Mouse (Mus musculus): ENCODE measurements around the gene Rbm18. TPM values are rescaled to one million over a fixed set of nuclear protein-coding genes. Genes with fewer than 3 reads are reported as not detected.
A peak's percentile ranks its signal among the peaks of the same experiment; 100 is the strongest.

The Rbm18 gene
- total RNA-seq, 2 experiments from 2014 or later = 33.6 to 37.8 TPM

- DNase-seq = no peak
- intact Hi-C loops (cut with DNase I) = loop anchor here (10.0 kb wide), 1 partner anchor 162 kb away; no protein-coding TSS in a partner anchor
Measured at GRCm38 (mm10) chr2:36112632-36113031, 23.9 kb downstream of the Rbm18 start.

GRCm38 (mm10) chr2:36108615-36109014 lies 28.0 kb downstream of the Rbm18 start:
- no peak for DNase-seq
- intact Hi-C loops (cut with DNase I) = no loop called here

- peak; percentile 35 to 46 for DNase-seq
- intact Hi-C loops (cut with DNase I) = loop anchor here (5.0 kb wide), 3 partner anchors 78 to 107 kb away; no protein-coding TSS in a partner anchor
Measured at GRCm38 (mm10) chr2:36104956-36105741, 31.4 kb downstream of the Rbm18 start, which contains the start of gene Lhx6. Gene Lhx6, minus strand, starts transcription at chr2:36105408.

GRCm38 (mm10) chr2:36104436-36104955 lies 32.1 kb downstream of the Rbm18 start:
- intact Hi-C loops (cut with DNase I) = loop anchor here (5.0 kb wide), 3 partner anchors 77 to 108 kb away; no protein-coding TSS in a partner anchor
- DNase-seq = peak in 1 of 2 experiments; percentile 15

- peak in 1 of 2 experiments; percentile 37 for DNase-seq
Measured at GRCm38 (mm10) chr2:36103555-36104367, 32.8 kb downstream of the Rbm18 start.

GRCm38 (mm10) chr2:36103069-36103554 lies 33.5 kb downstream of the Rbm18 start:
- no peak for DNase-seq
- intact Hi-C loops (cut with DNase I) = loop anchor here (5.0 kb wide), 3 partner anchors 76 to 109 kb away; no protein-coding TSS in a partner anchor

More at GRCm38 (mm10) chr2:36103555-36104367, 32.8 kb downstream of the Rbm18 start:
- intact Hi-C loops (cut with DNase I) = loop anchor here (5.0 kb wide), 3 partner anchors 76 to 109 kb away; no protein-coding TSS in a partner anchor

- intact Hi-C loops (cut with DNase I) = loop anchor here (5.0 kb wide), 3 partner anchors 75 to 110 kb away; no protein-coding TSS in a partner anchor
Measured at GRCm38 (mm10) chr2:36102559-36102946, 34.0 kb downstream of the Rbm18 start.

GRCm38 (mm10) chr2:36101866-36102558 lies 34.6 kb downstream of the Rbm18 start:
- DNase-seq = no peak
- intact Hi-C loops (cut with DNase I) = loop anchor here (5.0 kb wide), 3 partner anchors 75 to 110 kb away; no protein-coding TSS in a partner anchor

More at GRCm38 (mm10) chr2:36102559-36102946, 34.0 kb downstream of the Rbm18 start:
- peak in 1 of 2 experiments; percentile 25 for DNase-seq

- intact Hi-C loops (cut with DNase I) = loop anchor here (5.0 kb wide), 3 partner anchors 72 to 113 kb away; no protein-coding TSS in a partner anchor
- DNase-seq = no peak
Measured at GRCm38 (mm10) chr2:36099739-36100138, 36.8 kb downstream of the Rbm18 start.

- intact Hi-C loops (cut with DNase I) = no loop called here
- DNase-seq = no peak
Measured at GRCm38 (mm10) chr2:36098021-36098420, 38.6 kb downstream of the Rbm18 start.

GRCm38 (mm10) chr2:36097129-36097815 lies 39.3 kb downstream of the Rbm18 start:
- no peak for DNase-seq
- intact Hi-C loops (cut with DNase I) = no loop called here

GRCm38 (mm10) chr2:36093914-36094475 lies 42.6 kb downstream of the Rbm18 start:
- no peak for DNase-seq
- intact Hi-C loops (cut with DNase I) = no loop called here

GRCm38 (mm10) chr2:36093301-36093700 lies 43.3 kb downstream of the Rbm18 start:
- DNase-seq = no peak
- intact Hi-C loops (cut with DNase I) = no loop called here

GRCm38 (mm10) chr2:36092748-36093147 lies 43.8 kb downstream of the Rbm18 start:
- no peak for DNase-seq
- intact Hi-C loops (cut with DNase I) = no loop called here

- DNase-seq = peak; percentile 37 to 40
- intact Hi-C loops (cut with DNase I) = no loop called here
Measured at GRCm38 (mm10) chr2:36090853-36091741, 45.5 kb downstream of the Rbm18 start.

- DNase-seq = no peak
- intact Hi-C loops (cut with DNase I) = no loop called here
Measured at GRCm38 (mm10) chr2:36089190-36089589, 47.4 kb downstream of the Rbm18 start.

GRCm38 (mm10) chr2:36085041-36085440 lies 51.5 kb downstream of the Rbm18 start:
- intact Hi-C loops (cut with DNase I) = no loop called here
- no peak for DNase-seq
